Mouse (Mus musculus) frontal cortex, postnatal 10 days (tissue): ENCODE results near the gene Vwa8.

Source experiments
- DNase-seq, 2 experiments: peaks; one replicate each; pipeline ENCODE4 v3.0.0; 2022; ENCODE audit warnings: low spot score in 2 of 2, mixed read lengths in 1 of 2

Gene Vwa8

DNA sequence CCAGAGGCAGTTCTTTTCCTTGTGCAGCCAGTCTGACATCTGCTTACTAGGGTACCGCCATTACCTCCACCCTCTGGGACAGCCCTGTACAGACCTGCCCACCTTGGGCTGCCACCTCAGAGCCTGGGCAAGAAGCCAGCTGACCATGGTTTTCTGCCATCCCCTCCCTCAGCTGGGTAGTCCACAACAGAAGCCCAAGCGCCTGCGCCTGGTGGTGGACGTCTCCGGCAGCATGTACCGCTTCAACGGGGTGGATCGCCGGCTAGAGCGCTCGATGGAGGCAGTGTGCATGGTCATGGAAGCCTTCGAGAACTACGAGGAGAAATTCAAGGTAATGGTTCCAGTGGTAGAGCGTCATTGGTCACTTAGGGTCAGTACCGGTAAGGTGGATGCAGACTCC is 333.9 kb downstream of the Vwa8 start:
- DNase-seq: no peak

DNA sequence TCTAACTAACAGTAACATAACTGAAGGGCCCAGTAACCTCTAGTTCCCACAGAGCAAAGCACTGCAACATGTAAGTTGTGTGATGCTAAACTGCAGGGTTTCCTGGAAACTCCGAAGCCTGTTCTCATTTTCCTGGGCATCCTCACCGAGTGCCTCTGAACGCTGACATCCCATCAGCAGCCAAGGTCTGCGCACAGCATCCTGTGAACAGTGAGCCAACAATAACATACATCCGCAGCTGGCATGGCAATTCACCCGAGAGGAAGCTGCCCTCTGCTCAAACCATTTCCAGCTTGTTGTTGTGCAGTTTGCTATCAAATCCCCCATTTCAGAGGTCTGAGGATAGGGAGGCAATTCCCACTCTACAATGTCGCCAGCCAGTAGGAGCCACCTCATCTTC is 334.4 kb downstream of the Vwa8 start:
- DNase-seq: no peak

DNA sequence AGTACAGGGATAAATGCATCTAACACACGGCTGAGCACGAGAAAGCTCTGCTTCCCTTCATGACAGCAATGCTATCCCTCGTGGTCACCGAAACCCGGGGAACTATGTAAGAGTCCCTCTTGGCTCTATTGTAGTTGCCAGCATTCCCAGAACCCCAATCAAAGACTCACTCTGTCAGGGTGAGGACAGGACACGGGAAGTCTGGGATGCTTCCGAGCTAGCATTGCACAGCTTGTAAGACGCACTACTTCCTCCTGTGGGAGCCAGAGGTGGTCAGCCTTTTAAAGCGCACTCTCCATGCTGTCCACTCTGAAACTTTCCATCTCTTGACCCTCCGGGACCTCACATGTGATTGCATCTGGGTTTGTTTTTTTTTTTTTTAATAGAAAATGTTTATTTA is 335.2 kb downstream of the Vwa8 start:
- DNase-seq: no peak

DNA sequence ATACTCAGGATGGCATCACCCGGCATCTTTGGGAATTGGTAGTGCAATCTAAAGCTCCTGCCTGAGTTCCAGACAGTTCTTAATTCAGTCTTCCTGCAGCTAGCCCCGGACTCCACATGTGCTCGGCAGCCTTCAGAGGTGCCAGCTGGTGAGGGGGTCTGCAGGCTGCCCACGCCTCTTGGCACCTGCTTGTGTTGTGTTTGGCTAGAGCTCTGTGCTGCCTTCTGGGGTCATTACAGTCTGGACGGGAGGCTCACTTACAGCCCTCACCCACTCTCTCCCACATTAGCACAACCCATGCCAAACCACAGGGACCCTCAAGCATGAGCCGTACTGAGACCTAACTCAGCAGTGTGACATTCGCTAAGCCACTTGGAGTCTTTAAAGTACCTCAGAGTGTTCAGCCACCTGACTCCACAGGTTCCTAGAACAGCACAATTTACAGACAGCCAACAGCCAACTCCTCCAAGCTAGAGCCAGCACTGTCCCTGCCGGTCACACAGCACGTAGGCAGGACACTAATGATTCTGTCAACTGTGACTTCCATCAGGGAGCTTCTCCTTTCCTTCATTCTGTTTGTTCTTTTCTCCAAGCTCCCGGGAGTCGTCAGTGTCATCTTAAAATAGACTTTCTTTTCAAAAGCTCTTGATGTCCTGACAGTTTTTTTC is 336.3 kb downstream of the Vwa8 start:
- DNase-seq: no peak

DNA sequence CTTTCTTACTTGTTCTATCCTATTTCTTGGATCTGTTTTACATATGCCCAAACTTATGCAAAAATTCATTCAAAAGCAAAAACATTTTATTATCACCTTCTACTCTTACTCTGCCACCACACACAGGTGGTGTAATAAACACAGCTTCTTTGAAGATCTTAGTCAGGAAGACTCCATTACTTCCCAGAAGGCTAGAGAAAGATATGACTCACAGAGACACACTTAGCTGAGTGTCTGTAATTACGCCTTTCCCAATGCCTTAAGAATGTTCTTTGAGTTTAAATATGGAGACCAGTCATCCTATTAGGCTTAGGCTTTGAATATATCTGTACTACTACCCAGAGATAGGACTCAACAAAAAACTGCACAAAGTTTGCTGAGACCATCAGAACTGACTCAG is 338.1 kb downstream of the Vwa8 start:
- DNase-seq: no peak

DNA sequence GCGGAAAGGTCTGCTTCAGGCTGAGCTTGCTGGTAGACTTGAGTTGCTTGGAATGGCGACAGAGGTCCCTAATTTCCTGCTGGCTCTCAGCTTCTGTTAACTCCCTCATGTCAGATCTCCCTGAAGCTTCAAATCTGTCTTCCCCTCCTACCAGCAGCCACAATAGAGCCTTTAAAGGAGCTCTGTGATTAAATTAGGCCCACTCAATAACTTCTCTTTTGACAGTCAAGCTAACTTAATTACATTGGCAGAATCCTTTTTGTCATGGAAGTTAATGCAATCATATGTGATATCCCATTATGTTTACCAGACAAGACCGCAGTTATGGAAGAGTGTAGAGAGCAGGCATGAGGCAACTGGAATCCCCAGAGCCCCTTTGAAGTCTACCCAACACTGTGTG is 347.9 kb downstream of the Vwa8 start:
- peak in 1 of 2 experiments; percentile 1 for DNase-seq

DNA sequence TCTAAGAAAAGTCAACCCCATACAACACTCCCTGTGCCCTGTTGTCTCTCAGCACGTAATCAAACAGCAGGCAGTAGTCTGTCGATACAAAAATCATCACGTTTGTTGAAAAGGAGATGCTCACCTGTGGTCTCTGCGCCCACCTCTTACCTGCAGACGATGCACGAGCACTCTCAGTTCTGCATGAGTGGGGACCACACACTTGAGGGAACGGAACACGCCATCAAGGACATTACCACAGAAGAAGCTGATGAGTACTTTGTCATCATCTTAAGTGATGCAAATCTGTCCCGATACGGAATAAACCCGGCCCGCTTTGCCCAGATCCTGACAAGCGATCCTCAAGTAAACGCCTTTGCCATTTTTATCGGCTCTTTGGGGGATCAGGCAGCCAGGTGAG is 349.2 kb downstream of the Vwa8 start:
- DNase-seq: no peak

DNA sequence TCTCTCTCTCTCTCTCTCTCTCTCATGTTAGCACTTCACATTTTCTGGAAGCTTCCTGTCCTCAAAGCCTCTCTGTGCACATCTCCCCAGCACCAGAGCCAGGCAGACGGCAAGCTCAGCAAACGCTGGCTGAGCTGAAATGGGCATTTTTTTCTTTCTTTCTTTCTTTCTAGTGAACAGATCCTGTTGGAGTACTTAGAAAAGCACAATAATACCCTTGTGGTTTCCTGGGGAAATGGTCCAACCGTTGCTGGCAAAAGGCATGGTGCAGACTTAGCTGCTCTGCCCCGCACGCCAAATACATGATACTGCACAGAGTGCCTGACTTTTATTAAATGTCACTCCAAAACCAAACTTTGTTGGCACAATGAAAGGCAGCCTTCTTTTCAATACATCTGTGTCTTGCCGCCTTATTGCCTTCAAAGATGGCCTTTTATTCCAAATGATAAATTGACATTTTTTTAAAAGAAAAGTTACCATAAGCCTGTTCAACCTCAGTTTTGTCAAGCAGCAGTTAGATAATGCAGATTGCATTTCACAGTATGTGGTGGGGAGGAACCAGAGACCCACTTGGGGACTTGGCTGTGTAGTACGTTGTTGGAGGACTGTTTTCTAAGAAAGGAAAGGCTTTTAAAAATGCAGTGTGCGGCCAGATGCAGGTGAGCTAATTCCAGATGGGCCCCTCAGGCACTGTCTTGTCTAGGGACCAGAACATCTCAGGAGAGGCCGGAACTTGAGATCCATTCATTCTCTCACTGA is 351.5 kb downstream of the Vwa8 start:
- DNase-seq: no peak

DNA sequence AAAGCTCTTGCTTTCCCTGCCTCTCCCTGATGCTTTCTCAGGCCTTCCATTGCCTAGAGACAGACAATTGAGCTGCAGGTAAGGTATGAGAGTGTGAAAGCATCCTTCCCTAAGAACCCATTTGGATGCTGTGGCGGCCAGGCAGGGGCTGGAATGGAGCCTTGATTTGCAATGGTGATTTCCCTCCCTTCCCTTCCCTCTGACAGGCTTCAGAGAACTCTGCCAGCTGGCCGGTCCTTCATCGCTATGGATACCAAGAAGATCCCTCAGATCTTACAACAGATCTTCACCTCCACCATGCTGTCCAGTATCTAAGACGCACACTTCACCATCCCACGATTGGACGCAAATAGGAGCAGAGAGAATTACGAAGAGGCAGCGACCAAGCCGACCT is 352.0 kb downstream of the Vwa8 start:
- no peak for DNase-seq

DNA sequence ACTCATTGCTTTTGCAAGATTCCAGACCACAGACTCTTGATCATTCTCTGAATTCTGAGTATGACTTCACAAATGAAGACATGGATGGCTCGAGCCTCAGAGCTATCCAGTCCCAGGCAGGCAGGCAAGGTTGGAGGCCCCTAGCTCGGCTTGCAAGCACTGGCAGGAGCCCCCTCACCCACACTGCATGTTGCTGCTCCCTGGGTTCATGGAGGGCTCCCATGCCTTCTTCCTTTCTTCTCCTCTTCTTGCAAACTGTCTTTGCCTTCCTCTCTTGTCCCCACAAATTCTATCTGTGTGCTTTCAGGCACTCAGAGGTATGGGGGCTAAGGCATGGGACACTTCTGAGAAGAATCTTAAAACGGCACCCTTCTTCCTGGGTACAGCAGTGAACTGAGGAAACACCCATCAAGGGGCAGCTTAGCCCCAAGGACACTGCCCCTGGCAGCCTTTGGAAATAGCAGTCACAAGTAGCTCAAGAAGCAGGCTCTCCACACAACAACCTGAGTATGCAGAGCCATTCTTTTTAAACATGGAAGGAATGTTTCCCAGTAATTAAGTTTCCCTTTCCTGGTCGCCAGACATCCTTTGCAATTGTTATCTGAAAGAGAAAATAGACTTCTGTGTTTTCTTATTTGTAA is 354.0 kb downstream of the Vwa8 start:
- no peak for DNase-seq

DNA sequence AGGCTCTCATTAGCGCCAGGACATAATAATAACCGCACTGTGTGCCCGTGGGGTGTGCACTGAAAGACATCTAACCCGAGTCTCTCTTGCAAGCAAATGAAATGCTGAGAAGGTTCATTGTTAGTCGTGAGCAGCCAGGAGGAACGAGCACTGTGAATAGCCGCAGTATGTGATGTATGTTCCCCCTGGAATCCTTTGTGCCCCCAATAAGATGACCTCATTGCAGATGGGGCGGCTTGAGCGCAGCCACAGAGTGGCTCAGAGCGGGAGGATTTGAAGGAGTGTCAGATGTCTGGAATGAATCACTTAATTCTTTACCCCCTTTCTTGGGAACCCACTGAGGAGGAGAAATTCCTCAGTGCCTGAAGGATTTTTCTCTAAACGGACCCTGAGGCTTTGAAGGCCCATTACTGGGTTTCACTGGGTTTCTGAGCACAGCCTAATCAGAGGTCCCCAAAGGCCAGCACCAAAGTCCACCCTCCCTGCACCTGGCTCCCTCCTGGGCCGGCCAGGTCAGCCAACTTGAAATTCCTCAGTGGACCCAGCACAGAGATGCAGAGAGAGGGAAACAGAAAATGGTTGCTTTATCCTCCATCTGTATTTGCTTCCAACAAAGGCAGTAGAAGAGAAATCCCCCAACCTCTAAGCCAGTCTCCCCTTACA is 354.8 kb downstream of the Vwa8 start:
- DNase-seq: peak; percentile 42 to 64

DNA sequence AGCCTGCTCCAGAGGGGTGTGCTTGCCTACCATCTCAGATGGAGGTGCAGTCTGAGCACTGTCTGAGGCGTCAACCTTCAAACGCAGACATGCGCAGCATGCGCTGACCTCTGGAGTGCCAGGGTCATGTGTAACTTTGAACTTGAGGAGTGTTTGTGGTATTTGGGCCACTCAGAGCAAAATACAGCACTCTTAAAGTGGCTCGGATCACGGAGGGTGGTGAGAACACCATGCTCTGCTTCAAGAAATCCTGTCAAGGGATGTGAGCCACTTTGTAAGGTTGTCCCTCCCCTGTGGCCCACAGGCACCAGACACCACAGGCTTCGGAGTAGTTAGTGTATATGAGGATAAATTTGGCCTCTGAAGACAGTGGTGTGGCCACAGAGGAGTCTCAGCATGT is 356.0 kb downstream of the Vwa8 start:
- no peak for DNase-seq

DNA sequence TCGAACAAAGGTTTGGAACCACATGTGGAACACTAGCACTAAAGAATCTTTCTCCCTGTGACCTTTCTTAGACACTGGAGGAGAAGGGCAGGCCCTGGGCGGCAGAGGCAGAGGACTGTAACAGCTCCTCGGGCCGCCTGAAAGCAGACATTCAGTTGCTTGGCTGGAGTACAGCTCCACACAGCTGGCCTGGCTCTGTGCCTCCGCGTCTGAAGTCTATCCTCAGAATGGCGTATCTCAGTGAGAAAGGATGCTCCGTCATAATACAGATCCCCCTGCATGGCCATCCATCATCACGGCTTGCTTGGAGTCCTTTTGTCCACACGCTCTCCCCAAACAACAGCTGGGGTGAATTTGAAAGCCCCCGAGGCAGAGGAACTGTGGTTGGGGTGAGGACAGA is 357.4 kb downstream of the Vwa8 start:
- peak; percentile 73 to 74 for DNase-seq

DNA sequence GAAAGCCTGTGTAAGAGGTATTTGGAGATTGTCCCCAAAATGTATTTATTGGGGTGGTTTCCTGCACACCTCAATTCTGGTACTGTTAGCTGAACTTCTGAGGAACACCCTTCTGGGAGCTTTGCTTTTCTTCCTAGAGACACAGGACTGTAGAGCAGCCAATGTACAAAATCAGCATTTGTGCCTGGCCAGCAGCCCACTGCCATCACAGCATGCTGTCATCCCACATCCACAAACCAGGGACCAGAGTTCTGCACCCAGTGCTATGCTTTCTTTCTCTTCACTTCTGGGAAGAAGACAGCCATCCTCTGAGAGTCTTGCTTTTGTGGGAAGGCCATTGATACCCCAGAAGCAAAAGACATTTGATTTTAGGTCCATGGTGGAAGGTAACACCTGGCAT is 359.6 kb downstream of the Vwa8 start:
- DNase-seq: no peak

DNA sequence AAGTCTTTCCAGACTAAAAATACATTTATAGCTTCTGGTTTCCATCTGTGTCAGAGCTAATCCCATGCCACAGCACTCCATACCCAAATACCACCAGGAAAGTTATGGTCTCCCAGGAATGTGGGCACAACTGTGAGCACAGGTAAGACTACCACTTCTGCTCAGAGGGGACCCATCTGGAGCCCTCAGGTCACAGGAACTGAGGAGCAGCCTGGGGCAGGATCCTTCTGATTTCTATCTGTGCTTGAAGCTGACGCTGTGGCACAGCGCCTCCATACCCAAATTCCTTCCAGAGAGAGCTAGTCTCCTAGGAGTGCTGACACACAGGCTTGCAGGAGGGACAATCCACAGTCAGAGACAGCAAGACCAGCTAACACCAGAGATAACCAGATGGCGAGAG is 361.0 kb downstream of the Vwa8 start:
- no peak for DNase-seq

DNA sequence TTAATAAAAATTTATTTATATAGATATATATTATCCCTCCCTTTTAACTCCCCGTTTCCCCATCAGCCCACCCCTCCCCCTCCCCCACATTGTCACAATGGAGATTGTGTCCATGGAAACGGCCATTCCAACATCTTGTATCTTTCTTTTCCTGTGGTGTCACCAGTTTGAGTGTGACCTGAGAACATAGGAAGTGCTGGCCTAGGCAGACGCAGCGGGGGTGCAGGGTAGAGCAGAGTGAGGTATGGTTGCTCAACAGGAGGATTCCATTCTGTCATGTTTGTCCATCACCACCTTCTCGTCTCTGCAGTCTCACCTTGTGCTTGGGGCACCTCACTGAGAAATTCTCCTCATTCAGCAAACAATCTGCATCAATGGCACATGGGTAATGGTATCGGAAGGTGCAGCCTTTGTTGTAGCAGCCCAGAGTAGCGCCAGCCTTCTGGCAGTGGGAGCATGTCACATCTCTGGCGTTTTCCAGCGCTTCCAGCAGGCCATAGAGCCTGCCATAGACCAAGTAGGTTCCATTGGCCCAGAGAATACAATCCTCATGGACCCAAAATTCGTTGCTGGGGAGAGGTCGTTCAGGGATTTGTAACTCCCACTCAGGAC is 363.6 kb downstream of the Vwa8 start:
- no peak for DNase-seq

DNA sequence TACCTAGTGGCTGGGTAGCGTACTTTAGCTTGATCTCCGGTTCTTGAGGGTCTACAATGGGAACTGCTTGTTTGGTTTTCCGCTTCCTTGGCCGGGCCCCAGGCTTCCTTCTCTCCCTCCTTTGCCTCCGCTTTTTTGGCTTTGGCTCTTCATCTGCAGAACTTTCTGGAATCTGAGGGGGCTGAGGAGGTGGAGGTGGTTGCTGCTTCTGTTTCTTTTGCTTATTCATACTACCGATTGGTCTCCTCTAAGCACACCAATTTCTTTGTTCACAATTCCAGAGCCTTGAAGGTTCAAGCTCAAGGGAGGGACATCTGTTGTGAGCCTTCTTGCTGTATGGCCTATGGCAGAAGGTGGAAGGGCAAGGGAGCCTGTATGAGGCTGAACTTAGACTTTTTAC is 365.3 kb downstream of the Vwa8 start:
- no peak for DNase-seq

DNA sequence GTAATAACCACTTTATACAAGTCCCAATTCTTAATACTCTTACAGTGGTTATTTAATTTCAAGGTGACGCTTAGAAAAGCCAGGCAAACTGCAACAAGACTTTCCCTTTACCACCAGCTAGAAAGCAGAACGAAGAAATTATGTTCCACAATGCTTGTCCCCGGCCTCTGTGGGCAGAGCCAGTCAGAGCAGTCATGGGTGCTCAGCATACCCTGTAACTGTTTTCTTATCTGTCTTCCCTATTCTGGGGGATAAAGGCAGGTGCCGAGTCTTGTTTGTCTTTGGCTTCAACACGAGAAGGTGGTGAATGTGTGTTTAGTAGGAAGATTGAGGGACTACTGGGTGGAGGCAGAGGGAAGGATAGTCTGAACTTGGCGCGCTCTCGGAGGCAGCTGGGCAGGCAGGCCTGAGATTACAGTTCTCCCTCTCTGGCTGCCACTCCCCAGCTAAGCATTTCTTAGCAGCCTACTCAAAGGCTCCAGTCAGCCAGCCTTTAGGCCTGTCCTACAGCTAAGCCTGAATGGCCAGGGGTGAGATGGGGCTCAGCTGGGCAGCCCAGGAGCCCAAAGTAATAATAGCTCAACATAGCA is 365.9 kb downstream of the Vwa8 start:
- no peak for DNase-seq

DNA sequence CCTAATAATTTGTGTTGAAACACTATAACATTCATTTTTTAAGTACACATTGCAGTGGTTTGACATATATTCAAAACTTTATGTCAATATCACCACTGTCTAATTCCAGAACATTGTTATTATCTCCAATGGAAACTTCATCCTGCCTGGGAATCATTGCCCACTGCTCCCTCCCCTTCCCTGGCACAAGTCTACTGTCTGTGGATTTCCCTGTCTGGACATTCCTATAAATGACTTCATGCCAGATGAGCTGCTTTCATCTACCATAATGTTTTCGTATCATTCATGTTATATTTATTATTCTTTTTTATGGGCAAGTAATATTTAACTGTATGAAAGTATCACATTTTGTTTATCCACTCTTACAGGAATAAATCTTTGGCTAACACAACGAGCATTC is 367.5 kb downstream of the Vwa8 start:
- no peak for DNase-seq

DNA sequence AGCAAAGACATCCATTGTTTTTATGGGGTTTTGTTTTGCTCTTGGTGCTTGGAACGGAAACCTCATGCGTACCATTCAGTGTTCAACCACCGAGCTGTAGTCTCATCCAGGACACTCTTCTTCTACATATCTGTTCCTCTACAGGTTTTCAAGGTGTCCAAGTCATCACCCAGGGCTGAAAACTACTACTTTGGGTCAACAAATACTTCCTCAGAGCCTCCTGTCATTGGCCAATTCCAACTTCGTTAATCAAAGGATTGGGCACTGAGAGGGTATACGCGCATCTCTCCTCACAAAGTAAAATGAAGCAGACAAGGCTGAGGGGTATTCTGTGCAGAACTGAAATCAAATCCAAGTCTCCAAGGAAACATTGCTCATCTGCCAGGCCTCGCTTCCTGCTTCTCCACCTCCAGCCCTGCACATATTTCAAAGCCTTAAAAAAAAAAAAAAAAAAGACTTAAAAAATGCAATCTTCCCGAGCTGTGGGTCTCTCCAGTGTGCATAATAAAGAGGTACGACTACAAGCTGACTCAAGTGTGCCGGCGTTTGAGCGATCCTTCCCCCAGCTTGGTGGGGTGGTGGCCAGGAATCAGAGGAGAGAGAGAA is 374.7 kb downstream of the Vwa8 start:
- no peak for DNase-seq

DNA sequence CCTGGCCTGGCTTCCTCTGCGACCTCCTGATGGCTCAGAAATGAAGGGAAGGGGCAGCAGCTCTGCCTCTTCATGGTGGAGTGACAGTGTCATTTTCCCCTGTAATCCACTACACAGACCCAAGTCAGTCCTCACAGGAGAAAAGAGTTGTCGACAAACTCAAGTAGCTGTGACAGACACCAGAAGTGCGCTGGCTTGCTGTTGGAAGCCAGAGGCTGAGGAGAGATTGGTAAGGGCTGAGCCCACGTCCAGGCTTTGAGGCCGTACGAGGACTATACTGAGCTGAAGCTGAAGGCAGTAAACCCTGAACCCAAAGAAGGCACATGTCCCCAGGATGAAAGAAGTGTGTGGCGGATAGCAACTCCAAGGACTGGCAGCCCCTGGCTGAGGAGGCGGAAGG is 376.6 kb downstream of the Vwa8 start:
- DNase-seq: no peak
